Mouse (Mus musculus): ENCODE results near the gene Dhrs13. TPM values are rescaled to one million over a fixed set of nuclear protein-coding genes. Genes with fewer than 3 reads are reported as not detected.

Dhrs13 gene
- total RNA-seq, 2 experiments from 2014 or later = 3.6 to 6.0 TPM

GRCm38 (mm10) chr11:78083595-78083994 is 51.5 kb downstream of the Dhrs13 start:
- no peak for ATAC-seq (replicated peaks; ENCODE audit: low FRiP score, poor library complexity, severe bottlenecking)

GRCm38 (mm10) chr11:78086925-78087479 is 54.9 kb downstream of the Dhrs13 start:
- ATAC-seq (replicated peaks; ENCODE audit: low FRiP score, poor library complexity, severe bottlenecking) = no peak

Other genes starting within 250 kb of the Dhrs13 start
- gene Gm10277, start 244.5 kb upstream of the Dhrs13 start, total RNA-seq (2015; ENCODE audit: low replicate concordance) = not detected in 2 replicates
- gene Gm10277, start 244.5 kb upstream of the Dhrs13 start, total RNA-seq (2017; ENCODE audit: low replicate concordance) = not detected in 2 replicates
- not detected in 2 replicates for gene Pipox, start 138.2 kb upstream of the Dhrs13 start, total RNA-seq (2015; ENCODE audit: low replicate concordance)
- gene Pipox, start 138.2 kb upstream of the Dhrs13 start, total RNA-seq (2017; ENCODE audit: low replicate concordance) = not detected in 2 replicates
- gene Sez6, start 101.5 kb upstream of the Dhrs13 start, total RNA-seq (2015; ENCODE audit: low replicate concordance) = not detected in 2 replicates
- not detected in 2 replicates for gene Sez6, start 101.5 kb upstream of the Dhrs13 start, total RNA-seq (2017; ENCODE audit: low replicate concordance)
- gene Phf12, start 49.5 kb upstream of the Dhrs13 start, total RNA-seq (2015; ENCODE audit: low replicate concordance) = 19.9 and 24.2 TPM in 2 replicates
- 9.8 and 11.5 TPM in 2 replicates for gene Phf12, start 49.5 kb upstream of the Dhrs13 start, total RNA-seq (2017; ENCODE audit: low replicate concordance)
- 14.2 and 31.5 TPM in 2 replicates for gene Flot2, start 5.7 kb downstream of the Dhrs13 start, total RNA-seq (2015; ENCODE audit: low replicate concordance)
- 22.5 and 24.7 TPM in 2 replicates for gene Flot2, start 5.7 kb downstream of the Dhrs13 start, total RNA-seq (2017; ENCODE audit: low replicate concordance)
- 3.7 and 7.7 TPM in 2 replicates for gene Eral1, start 48.1 kb downstream of the Dhrs13 start, total RNA-seq (2015; ENCODE audit: low replicate concordance)
- gene Eral1, start 48.1 kb downstream of the Dhrs13 start, total RNA-seq (2017; ENCODE audit: low replicate concordance) = 3.9 and 7.0 TPM in 2 replicates
- gene Fam222b, start 62.4 kb downstream of the Dhrs13 start, total RNA-seq (2015; ENCODE audit: low replicate concordance) = 10.2 and 14.8 TPM in 2 replicates
- gene Fam222b, start 62.4 kb downstream of the Dhrs13 start, total RNA-seq (2017; ENCODE audit: low replicate concordance) = 1.4 and 3.7 TPM in 2 replicates
- gene Traf4, start 133.3 kb downstream of the Dhrs13 start, total RNA-seq (2015; ENCODE audit: low replicate concordance) = 2.1 and 3.6 TPM in 2 replicates
- gene Traf4, start 133.3 kb downstream of the Dhrs13 start, total RNA-seq (2017; ENCODE audit: low replicate concordance) = 3.2 and 3.5 TPM in 2 replicates
- gene Nek8, start 144.4 kb downstream of the Dhrs13 start, total RNA-seq (2015; ENCODE audit: low replicate concordance) = 9.6 and 12.1 TPM in 2 replicates
- 5.7 and 16.7 TPM in 2 replicates for gene Nek8, start 144.4 kb downstream of the Dhrs13 start, total RNA-seq (2017; ENCODE audit: low replicate concordance)
- gene Tlcd1, start 144.4 kb downstream of the Dhrs13 start, total RNA-seq (2015; ENCODE audit: low replicate concordance) = 69.0 and 77.1 TPM in 2 replicates
- 96.9 and 181 TPM in 2 replicates for gene Tlcd1, start 144.4 kb downstream of the Dhrs13 start, total RNA-seq (2017; ENCODE audit: low replicate concordance)
- gene Rpl23a, start 151.3 kb downstream of the Dhrs13 start, total RNA-seq (2015; ENCODE audit: low replicate concordance) = 792 and 815 TPM in 2 replicates
- 585 and 685 TPM in 2 replicates for gene Rpl23a, start 151.3 kb downstream of the Dhrs13 start, total RNA-seq (2017; ENCODE audit: low replicate concordance)
- 7.9 TPM in 1 of 2 replicates, not detected in the other for gene Rab34, start 156.2 kb downstream of the Dhrs13 start, total RNA-seq (2015; ENCODE audit: low replicate concordance)
- 1.3 and 9.9 TPM in 2 replicates for gene Rab34, start 156.2 kb downstream of the Dhrs13 start, total RNA-seq (2017; ENCODE audit: low replicate concordance)
- gene Proca1, start 161.1 kb downstream of the Dhrs13 start, total RNA-seq (2015; ENCODE audit: low replicate concordance) = 1.5 TPM in 1 of 2 replicates, not detected in the other
- gene Proca1, start 161.1 kb downstream of the Dhrs13 start, total RNA-seq (2017; ENCODE audit: low replicate concordance) = not detected in 2 replicates
- gene Sdf2, start 213.5 kb downstream of the Dhrs13 start, total RNA-seq (2015; ENCODE audit: low replicate concordance) = 18.8 and 19.4 TPM in 2 replicates
- gene Sdf2, start 213.5 kb downstream of the Dhrs13 start, total RNA-seq (2017; ENCODE audit: low replicate concordance) = 16.7 and 25.2 TPM in 2 replicates
- gene Supt6, start 213.7 kb downstream of the Dhrs13 start, total RNA-seq (2015; ENCODE audit: low replicate concordance) = 9.0 and 14.8 TPM in 2 replicates
- gene Supt6, start 213.7 kb downstream of the Dhrs13 start, total RNA-seq (2017; ENCODE audit: low replicate concordance) = 17.5 and 22.7 TPM in 2 replicates
- gene 2610507B11Rik, start 229.5 kb downstream of the Dhrs13 start, total RNA-seq (2015; ENCODE audit: low replicate concordance) = 17.3 and 36.3 TPM in 2 replicates
- 23.6 and 33.3 TPM in 2 replicates for gene 2610507B11Rik, start 229.5 kb downstream of the Dhrs13 start, total RNA-seq (2017; ENCODE audit: low replicate concordance)